Mouse (Mus musculus) gastrocnemius, postnatal 4 days (tissue): Measurements from ENCODE around the gene Mttp. TPM values are rescaled to one million over a fixed set of nuclear protein-coding genes. Genes with fewer than 3 reads are reported as not detected.

Experiments used
- DNase-seq, 2 experiments: peaks; one replicate each; pipeline ENCODE4 v3.0.0; 2021 to 2022; ENCODE audit warnings: low spot score in 2 of 2, mixed read lengths in 2 of 2
- total RNA-seq, 2 experiments: library from RNA; stranded (reverse); gene quantifications; 2 replicates each; pipeline ENCODE4 v1.2.3; 2021

Gene Mttp
- total RNA-seq, 2 experiments from 2014 or later: 3.9 to 4.2 TPM

DNA sequence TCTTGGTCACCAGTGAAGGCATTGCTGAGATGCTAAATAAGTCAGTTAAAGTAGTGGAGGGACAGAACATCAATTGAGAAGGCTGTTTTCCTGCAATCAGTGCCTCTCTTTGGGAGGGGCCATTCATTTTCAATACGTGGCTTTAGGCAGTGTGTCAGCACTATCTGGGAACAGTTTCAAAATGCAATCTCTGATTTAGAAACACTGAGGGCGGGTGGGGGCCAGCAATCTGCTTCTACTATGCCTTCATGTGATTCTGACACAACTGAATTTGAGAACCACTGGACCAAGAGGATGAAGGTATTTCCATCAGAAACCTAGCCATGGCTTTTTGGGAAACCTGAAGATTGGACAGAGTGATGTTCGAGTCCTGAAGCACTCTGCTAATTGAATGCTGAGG, 49.5 kb downstream of the Mttp start:
- no peak for DNase-seq

DNA sequence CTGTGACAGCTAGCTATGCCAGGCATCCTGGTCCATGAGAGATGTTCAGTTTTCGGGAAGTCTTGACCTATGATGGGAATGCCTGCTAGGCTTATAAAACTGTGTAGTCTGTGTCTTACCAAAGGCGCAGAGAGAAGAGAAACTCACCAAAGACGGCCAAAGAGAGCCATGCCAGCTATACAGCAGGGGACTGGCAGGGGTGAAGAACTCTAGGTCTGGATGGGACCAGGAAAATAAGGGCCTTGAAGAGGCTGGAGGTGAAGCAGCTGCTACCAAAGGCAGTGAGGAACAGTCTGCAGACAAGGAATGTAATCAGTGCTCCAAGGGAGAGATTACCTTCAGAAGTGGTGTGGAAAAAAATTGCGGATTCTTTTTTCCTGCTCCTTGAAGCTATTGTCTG, 60.9 kb downstream of the Mttp start:
- no peak for DNase-seq

GRCm38 (mm10) chr3:138083073-138083637, 61.6 kb downstream of the Mttp start:
- DNase-seq: no peak

- no peak for DNase-seq
Observed at GRCm38 (mm10) chr3:138078701-138079100, 66.1 kb downstream of the Mttp start.

- DNase-seq: no peak
Observed at GRCm38 (mm10) chr3:138077476-138078340, 67.1 kb downstream of the Mttp start.

DNA sequence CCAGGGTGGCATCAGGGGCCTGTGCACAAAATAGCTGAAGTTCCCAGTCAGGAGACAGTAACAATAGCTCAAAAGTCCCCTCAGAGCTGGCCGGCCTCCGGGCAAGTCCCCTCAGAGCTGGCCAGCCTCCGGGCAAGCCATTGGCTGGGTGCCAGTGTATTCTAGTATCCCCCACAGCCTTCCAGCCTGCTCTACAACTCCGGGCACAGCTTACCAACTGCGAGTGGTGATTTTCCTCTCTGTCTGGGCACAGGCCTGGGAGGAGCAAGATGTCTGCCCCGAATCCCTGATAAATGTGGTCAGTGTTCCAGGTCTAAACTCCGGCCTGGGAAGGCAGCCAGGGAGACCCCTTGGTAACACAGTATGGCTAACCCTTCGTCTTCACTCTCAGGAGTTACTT, 69.6 kb downstream of the Mttp start:
- peak; percentile 34 to 56 for DNase-seq

- no peak for DNase-seq
Observed at GRCm38 (mm10) chr3:138074214-138074613, 70.6 kb downstream of the Mttp start.

GRCm38 (mm10) chr3:138071476-138072073, 73.2 kb downstream of the Mttp start:
- no peak for DNase-seq

- no peak for DNase-seq
Observed at GRCm38 (mm10) chr3:138071004-138071403, 73.8 kb downstream of the Mttp start.

DNA sequence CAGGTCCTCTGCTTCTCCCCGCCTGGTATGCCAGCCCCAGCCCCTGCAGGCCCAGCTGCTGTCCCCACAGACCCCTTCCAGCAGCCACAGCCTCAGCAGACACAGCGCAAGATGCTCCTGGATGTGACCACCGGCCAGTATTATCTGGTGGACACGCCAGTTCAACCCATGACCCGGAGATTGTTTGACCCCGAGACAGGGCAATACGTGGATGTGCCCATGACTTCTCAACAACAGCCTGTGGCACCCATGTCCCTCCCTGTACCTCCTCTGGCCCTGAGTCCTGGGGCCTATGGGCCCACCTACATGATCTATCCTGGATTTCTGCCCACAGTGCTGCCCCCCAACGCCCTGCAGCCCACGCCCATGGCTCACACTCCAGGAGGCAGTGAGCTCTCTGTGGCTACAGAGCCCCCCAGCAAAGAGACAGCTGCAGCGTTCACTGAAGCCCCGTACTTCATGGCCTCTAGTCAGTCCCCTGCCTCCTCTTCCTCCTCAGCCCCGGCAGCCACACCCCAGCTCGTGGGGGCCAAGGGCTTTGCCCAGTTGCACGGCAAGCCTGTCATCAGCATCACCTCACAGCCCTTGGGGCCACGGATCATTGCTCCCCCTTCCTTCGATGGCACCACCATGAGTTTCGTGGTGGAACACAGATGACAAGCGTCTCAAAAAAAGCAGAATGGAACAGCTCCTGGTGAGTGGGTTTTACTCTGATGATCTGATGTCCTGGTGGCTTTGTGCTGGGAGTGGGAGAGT, 74.8 kb downstream of the Mttp start:
- no peak for DNase-seq

DNA sequence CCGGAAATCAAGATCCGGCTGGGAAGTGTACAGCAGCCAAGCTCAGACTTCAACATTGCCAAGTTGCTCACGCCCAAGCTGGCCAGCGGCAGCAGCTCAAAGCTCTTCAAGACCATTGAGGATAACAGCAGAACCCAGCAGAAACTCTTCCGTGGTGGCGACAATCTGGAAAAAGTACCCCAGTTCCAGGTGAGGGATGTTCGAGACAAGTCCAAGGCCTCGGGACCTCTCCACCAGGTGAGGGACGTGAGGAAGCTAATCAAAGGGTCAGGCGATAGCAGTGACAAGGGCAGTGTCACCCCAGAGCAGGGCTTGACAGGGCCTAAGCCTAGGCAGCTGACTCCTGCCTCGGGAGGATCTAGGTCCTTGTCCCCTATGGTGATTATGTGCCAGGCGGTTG, 76.7 kb downstream of the Mttp start:
- no peak for DNase-seq

- no peak for DNase-seq
Observed at GRCm38 (mm10) chr3:138067288-138067687, 77.5 kb downstream of the Mttp start, which contains the start of gene Gm5105. TSS of gene Gm5105 (minus strand) at chr3:138067388.

DNA sequence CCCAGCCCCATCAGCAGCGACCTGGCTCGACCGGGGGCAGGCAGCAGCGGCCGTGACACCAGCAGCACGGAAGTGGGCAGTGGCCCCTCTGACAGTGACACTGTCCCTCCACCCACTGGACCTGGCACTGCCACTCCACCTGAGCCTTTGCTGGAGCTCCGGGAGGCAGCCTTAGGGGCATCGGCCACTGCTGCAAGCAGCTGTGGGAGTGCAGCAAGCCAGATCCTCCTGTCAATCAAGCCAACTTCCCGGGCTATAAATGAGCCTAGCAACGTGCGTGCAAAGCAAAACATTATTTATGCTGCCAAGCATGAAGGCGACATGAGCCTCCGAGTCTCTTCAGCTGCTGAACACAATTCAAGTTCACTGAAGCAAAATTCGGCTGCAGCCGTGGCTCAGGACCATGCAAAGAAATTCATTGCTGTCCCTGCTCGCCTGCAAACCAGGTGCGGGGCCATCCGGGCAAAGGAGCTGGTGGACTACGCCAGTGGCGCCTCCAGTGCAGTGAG, 78.4 kb downstream of the Mttp start:
- peak in 1 of 2 experiments; percentile 46 for DNase-seq

- no peak for DNase-seq
Observed at GRCm38 (mm10) chr3:138065930-138066329, 78.8 kb downstream of the Mttp start.

GRCm38 (mm10) chr3:138064732-138065645, 79.8 kb downstream of the Mttp start, which contains the start of gene 1110002E22Rik:
TSS of gene 1110002E22Rik (plus strand) at chr3:138065052.
- DNase-seq: no peak

GRCm38 (mm10) chr3:138063731-138064329, 80.9 kb downstream of the Mttp start:
- peak; percentile 54 to 80 for DNase-seq

DNA sequence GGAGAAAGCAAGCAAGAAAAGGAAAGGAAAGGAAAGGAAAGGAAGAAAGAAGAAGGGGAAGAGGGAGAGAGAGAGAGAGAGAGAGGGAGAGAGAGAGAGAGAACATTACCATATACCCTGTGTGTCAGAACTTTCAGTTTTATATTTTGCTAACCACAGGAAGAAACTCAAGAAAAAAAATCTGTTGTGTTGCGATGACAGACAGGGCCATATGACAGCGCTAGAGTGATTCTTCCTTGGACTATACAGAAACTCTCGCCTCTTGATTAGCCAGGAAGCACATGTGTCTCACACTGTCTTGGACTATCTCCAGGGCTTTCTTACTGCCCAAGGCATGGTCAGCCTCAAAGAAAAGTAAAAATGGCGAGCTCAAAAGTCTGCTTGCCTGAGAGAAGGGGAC, 82.1 kb downstream of the Mttp start:
- no peak for DNase-seq

DNA sequence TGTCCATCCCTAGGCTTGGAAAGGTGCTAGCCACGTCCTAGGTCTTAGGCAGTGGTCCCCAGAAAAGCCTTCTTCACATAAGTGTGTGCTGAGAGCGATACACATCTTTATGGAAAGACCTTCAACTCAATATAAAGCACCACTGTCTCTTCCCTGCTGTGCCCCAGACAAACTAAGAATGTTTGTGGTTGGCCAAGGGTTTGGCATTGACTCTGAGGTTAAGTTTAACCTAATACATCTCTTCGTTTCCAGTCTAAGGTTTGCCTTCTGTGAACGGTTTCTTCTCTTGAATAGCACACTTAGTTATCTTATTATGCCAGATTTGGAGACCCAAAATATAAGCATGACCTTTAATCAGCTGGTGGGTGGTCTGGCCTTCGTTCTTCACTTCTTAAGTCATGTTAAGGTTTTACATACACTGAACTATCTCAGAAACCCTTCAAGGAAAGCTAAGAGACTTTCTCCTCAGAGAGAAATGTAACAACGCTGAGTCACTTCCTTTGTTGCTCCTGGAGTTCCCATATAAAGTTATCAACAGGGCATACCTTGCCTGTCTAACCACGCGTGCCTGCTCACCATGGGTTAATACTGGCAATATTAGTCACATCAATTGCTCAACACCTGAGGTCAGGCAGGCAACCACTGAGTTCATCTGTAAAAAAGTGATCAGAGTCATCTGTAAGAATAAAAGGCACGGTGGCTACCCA, 83.4 kb downstream of the Mttp start:
- DNase-seq: no peak

DNA sequence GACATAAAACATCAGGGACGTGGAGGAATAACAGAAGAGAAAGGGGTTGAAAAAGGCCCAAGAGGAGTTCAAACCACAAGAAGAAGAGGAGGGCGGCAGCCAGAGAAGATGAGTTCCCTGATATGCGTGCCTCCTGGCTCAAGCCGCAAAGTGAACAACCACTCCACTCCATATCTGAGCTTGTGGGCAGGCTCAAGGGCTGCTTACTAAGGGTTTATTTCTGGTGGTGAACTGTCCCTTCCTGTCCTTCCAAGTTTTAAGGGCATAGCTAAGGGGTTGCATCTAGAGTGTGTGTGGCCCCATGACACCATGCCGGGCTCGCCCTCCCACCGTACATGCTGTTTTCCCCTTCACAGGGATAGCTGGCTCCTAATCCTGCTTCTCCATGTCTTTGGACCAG, 84.3 kb downstream of the Mttp start:
- DNase-seq: no peak
